Mouse (Mus musculus): ENCODE data around the gene Foxp1. TPM values are rescaled to one million over a fixed set of nuclear protein-coding genes. Genes with fewer than 3 reads are reported as not detected.

Foxp1 gene
- total and polyA plus RNA-seq, 2 experiments from 2014 or later = 112 to 167 TPM

DNA sequence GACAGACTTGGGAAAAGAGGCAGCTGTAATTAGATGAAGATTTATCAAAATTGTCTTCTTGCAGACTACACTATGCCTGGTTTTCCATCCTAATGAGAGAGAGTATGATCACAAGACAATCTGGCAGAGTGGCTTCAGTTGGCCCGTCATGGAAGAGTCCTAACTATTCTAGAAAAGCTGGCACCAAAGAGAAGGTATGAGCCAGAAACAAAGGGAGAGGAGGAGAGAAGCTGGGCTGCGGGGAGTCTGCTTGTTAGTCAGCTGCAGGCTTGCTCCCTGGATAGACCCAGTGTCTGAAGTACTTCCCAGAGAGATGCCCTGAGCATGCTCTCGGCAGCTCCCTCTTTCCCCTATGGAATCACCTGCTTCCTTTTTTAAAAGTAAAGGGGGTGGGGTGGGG is 586.1 kb downstream of the Foxp1 start:
- Histone ChIP-seq H3K4me3 (ENCODE audit: low read depth, low read length) (no peak overlapping the region), H3K27ac (ENCODE audit: low read depth, low read length) (0 out of 2 replicates have a peak overlapping the region, but pooled peaks have one; percentile 35), H3K4me2 (ENCODE audit: low read depth) (no peak overlapping the region), H3K27me3 (ENCODE audit: insufficient read depth, low read length) (no peaks in the 10 kb centered on the region), H3K4me1 (ENCODE audit: insufficient read depth) (no peaks in the 10 kb centered on the region; the same call in 1 of the 2 replicates), H3K9ac (no peak overlapping the region), H3K36me3 (ENCODE audit: insufficient read depth) (peaks cover 18% of the 10 kb centered on the region), H3K9me3 (ENCODE audit: low read length) (no peaks in the 10 kb centered on the region)
- TF ChIP-seq CTCF (IDR thresholded peaks at IDR 0.05; ENCODE audit: low read depth) = no peak
- ATAC-seq (peak; percentile 42; the same call in 1 of the 2 replicates), DNase-seq (peak; percentile 43)
- WGBS = 32% methylated on average over 3 of the region's 3 CpGs

DNA sequence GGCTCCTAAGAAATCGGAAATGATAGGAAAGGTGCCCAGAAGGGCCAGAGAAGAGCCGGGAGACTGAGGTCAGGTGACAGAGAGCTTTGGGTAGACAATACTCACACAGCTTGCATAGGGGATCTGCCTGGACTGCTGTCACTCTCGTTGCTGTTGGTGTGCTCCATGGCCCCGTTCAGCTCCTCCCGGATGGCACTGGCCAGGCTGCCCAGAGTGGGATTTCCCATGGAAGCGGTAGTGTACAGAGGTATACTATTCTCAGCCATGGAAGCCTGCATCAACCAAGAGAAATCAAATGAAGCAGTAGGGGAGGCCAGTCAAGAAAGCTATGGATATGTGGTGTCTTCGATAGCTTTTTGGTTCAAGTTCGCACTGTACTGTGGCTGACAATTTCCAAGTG is 587.4 kb downstream of the Foxp1 start:
- H3K27me3 ChIP-seq (ENCODE audit: insufficient read depth, low read length) = no peaks in the 10 kb centered on the region
- H3K4me3 ChIP-seq (ENCODE audit: low read depth, low read length) = no peak overlapping the region
- no peak for TF ChIP-seq CTCF (IDR thresholded peaks at IDR 0.05; ENCODE audit: low read depth)
- H3K36me3 ChIP-seq (ENCODE audit: insufficient read depth) = peaks cover 15% of the 10 kb centered on the region
- WGBS = 96% methylated on average over 8 of the region's 8 CpGs
- ATAC-seq (no peak), DNase-seq (no peak)
- no peaks in the 10 kb centered on the region; the same call in 1 of the 2 replicates for H3K4me1 ChIP-seq (ENCODE audit: insufficient read depth)
- H3K27ac ChIP-seq (ENCODE audit: low read depth, low read length) = no peak overlapping the region
- H3K9me3 ChIP-seq (ENCODE audit: low read length) = no peaks in the 10 kb centered on the region
- H3K9ac ChIP-seq = no peak overlapping the region
- no peak overlapping the region for H3K4me2 ChIP-seq (ENCODE audit: low read depth)

DNA sequence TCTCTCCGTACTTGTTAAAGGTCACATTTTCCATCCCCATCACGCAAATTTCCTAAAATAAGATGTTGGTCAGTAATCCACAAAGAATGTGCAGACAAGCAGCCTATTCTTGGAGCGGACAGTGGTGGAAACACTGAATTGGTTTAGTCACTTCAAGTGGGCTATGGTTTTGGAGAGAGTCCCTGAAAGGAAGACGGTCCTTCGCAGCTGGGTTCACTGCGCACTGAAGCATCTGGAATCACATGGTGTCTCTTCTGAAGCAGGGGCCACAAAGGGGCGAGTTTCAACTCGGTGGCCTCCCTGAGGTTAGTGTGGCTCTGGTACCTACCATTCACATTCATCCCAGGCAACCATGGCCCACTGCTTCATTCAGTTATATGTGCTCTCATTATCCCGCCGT is 588.1 kb downstream of the Foxp1 start:
- H3K36me3 ChIP-seq (ENCODE audit: insufficient read depth) = peaks cover 15% of the 10 kb centered on the region
- no peaks in the 10 kb centered on the region for H3K27me3 ChIP-seq (ENCODE audit: insufficient read depth, low read length)
- H3K27ac ChIP-seq (ENCODE audit: low read depth, low read length) = no peak overlapping the region
- DNase-seq = no peak
- no peaks in the 10 kb centered on the region; the same call in 1 of the 2 replicates for H3K4me1 ChIP-seq (ENCODE audit: insufficient read depth)
- no peak overlapping the region for H3K9ac ChIP-seq
- H3K9me3 ChIP-seq (ENCODE audit: low read length) = no peaks in the 10 kb centered on the region
- no peak overlapping the region for H3K4me2 ChIP-seq (ENCODE audit: low read depth)
- no peak for ATAC-seq
- 93% methylated on average over 10 of the region's 10 CpGs for WGBS
- H3K4me3 ChIP-seq (ENCODE audit: low read depth, low read length) = no peak overlapping the region
- TF ChIP-seq CTCF (IDR thresholded peaks at IDR 0.05; ENCODE audit: low read depth) = no peak

DNA sequence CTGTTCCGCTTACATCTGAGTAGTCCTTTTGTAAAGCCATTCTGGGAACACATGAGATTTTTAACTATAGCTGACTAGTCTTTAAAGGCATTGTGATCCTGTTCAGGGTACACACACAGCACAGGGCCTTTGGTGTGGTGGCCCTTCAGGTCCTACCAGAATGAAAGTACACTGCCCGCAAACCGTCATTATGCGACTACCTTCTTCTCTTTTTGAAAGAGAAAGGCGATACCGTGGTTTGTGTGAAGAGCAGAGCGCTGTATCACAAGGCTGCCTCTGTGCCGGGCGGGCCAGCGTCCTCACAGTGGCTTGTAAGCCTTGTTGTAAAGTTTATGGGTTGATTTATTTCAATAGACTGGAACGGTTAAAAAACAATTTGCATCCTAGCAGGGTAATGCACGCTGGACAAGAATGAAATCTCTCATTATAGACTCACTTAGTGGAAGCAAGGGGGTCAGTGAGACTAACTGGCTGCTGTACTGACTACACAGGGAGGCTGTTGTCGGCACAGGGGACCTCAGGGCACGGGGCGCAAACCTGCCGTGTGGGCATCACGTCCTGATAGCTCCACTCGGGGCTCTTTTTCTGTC is 589.3 kb downstream of the Foxp1 start:
- Histone ChIP-seq H3K27ac (ENCODE audit: low read depth, low read length) (no peak overlapping the region), H3K27me3 (ENCODE audit: insufficient read depth, low read length) (no peaks in the 10 kb centered on the region), H3K4me1 (ENCODE audit: insufficient read depth) (no peaks in the 10 kb centered on the region; the same call in 1 of the 2 replicates), H3K36me3 (ENCODE audit: insufficient read depth) (peaks cover 11% of the 10 kb centered on the region), H3K9me3 (ENCODE audit: low read length) (no peaks in the 10 kb centered on the region), H3K4me2 (ENCODE audit: low read depth) (no peak overlapping the region), H3K9ac (no peak overlapping the region), H3K4me3 (ENCODE audit: low read depth, low read length) (no peak overlapping the region)
- DNase-seq (no peak), ATAC-seq (no peak)
- TF ChIP-seq CTCF (IDR thresholded peaks at IDR 0.05; ENCODE audit: low read depth) = no peak
- WGBS = 62% methylated on average over 18 of the region's 18 CpGs

DNA sequence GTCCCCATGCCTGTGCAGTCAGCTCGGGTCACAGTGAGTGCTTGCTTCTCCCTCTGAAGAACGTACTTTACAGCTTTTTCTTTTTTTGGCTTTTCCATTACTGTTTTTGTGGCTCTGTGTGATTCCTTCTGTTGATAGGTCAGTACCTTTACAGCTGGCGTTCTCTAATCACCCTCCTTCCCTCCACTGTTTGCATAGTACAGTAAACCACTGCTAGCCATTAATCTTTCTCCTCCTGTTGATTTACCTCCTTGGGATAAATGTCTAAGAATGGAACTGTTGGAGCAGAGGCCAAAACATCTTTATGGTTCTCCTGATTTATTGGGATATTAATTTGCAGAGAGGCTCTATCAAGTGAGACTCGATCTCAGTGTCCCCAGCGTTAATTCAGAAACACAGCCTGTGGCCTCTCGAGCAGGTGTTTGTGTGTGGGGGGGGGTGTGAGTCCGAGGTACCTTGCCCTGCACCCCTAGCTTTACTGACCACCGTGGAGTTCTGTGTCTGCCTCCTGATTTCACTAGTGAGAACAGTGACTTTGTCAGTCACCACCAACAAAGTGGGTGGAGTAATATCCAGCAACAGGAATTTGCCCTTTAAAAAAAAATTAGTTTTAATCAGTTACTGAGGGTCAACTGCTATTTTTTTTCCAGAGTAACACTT is 590.5 kb downstream of the Foxp1 start:
- Histone ChIP-seq H3K27ac (ENCODE audit: low read depth, low read length) (no peak overlapping the region), H3K4me1 (ENCODE audit: insufficient read depth) (no peaks in the 10 kb centered on the region; the same call in 1 of the 2 replicates), H3K27me3 (ENCODE audit: insufficient read depth, low read length) (no peaks in the 10 kb centered on the region), H3K36me3 (ENCODE audit: insufficient read depth) (peaks cover 11% of the 10 kb centered on the region), H3K9ac (no peak overlapping the region), H3K4me3 (ENCODE audit: low read depth, low read length) (no peak overlapping the region), H3K9me3 (ENCODE audit: low read length) (no peaks in the 10 kb centered on the region), H3K4me2 (ENCODE audit: low read depth) (no peak overlapping the region)
- ATAC-seq (no peak), DNase-seq (no peak)
- TF ChIP-seq CTCF (IDR thresholded peaks at IDR 0.05; ENCODE audit: low read depth) = no peak
- WGBS = 88% methylated on average over 8 of the region's 8 CpGs

DNA sequence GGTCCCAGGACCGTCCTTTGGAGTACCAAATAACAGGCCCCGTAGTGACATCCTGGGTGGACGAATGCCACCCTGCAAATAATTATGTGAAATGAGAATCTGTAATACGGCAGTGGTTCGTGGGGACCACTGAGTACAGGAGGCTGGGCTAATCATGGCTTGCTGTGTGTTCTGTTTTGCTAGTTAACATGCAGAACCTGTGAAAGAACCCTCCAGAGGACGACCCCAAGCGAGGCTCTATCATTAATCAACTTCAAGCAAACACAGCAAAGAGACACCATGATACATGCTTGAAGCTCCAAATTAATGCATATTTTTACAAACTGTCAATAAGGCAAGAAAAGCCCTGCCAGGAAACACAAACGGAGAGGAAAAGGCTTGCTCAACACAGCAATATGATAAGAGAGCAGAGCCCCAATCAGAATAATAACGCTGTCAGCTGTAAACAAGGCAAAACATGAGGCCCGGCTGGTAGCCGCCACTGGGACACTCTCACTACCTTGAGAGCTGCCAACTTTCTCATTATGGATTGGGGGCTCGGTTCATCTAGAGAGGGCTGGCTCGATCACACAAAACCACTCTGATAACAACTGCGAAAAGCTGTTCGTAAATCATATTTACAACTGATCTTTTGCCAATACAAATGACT is 591.7 kb downstream of the Foxp1 start:
- H3K36me3 ChIP-seq (ENCODE audit: insufficient read depth) = peaks cover 11% of the 10 kb centered on the region
- H3K9me3 ChIP-seq (ENCODE audit: low read length) = no peaks in the 10 kb centered on the region
- no peak overlapping the region for H3K4me2 ChIP-seq (ENCODE audit: low read depth)
- no peaks in the 10 kb centered on the region for H3K27me3 ChIP-seq (ENCODE audit: insufficient read depth, low read length)
- no peak for TF ChIP-seq CTCF (IDR thresholded peaks at IDR 0.05; ENCODE audit: low read depth)
- DNase-seq (no peak), ATAC-seq (peak; percentile 36)
- no peaks in the 10 kb centered on the region; the same call in 1 of the 2 replicates for H3K4me1 ChIP-seq (ENCODE audit: insufficient read depth)
- H3K27ac ChIP-seq (ENCODE audit: low read depth, low read length) = no peak overlapping the region
- 46% methylated on average over 15 of the region's 15 CpGs for WGBS
- H3K9ac ChIP-seq = no peak overlapping the region
- no peak overlapping the region for H3K4me3 ChIP-seq (ENCODE audit: low read depth, low read length)

DNA sequence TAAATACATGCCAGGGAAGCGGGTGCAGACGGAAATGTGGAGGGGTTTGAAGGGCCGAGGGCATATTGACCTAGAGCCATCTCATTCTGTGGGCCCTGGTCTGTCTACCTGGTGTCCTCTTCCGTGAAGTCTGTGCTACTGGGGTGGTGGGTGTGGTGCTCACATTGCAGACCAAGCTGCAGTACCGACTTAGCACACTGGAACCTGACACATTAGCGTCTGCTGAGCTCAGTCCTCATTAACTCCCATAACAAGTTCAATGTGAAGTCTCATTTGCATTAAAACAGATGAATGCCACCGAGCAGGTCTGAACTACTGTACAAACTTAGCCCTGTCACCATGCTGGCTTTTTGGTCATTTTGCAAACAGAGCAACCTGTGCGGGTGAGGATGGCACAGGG is 594.2 kb downstream of the Foxp1 start:
- no peaks in the 10 kb centered on the region for H3K27me3 ChIP-seq (ENCODE audit: insufficient read depth, low read length)
- H3K4me1 ChIP-seq (ENCODE audit: insufficient read depth) = no peaks in the 10 kb centered on the region; the same call in 1 of the 2 replicates
- no peak overlapping the region for H3K4me2 ChIP-seq (ENCODE audit: low read depth)
- no peaks in the 10 kb centered on the region for H3K36me3 ChIP-seq (ENCODE audit: insufficient read depth)
- no peak for ATAC-seq
- no peaks in the 10 kb centered on the region for H3K9me3 ChIP-seq (ENCODE audit: low read length)
- H3K4me3 ChIP-seq (ENCODE audit: low read depth, low read length) = no peak overlapping the region
- H3K27ac ChIP-seq (ENCODE audit: low read depth, low read length) = no peak overlapping the region
- WGBS = 24% methylated on average over 8 of the region's 8 CpGs
- DNase-seq = no peak
- H3K9ac ChIP-seq = no peak overlapping the region
- no peak for TF ChIP-seq CTCF (IDR thresholded peaks at IDR 0.05; ENCODE audit: low read depth)
